Mouse (Mus musculus) liver, embryonic 16.5 days (tissue): ENCODE measurements around the gene Fcgr4. TPM values are rescaled to one million over a fixed set of nuclear protein-coding genes. Genes with fewer than 3 reads are reported as not detected.
"Not testable (repeated sequence)": the region's sequence is repeated elsewhere in the genome, so short reads cannot be mapped to it uniquely, and the experiment has no call there.

ENCODE experiments used
- ATAC-seq: fragments of 200-750 bp; cut with Nextera tagmentation; 2 replicates; pipeline ENCODE4 v1.8.0; 2017; ENCODE audit warnings: low read depth, mild to moderate bottlenecking, moderate number of reproducible peaks, moderate library complexity
- H3K27ac ChIP-seq: fragments of 300-500 bp; sonication (generic); 2 replicates; pipeline ENCODE4 v1.5.1; 2014; ENCODE audit warnings: mild to moderate bottlenecking, low read length
- H3K27me3 ChIP-seq: fragments of 300-500 bp; sonication (generic); 2 replicates; pipeline ENCODE4 v1.6.1; 2014; ENCODE audit warnings: low read depth, low read length, mixed read lengths; ENCODE audit not compliant: control insufficient read depth, insufficient read depth
- H3K36me3 ChIP-seq: fragments of 300-500 bp; sonication (generic); 2 replicates; pipeline ENCODE4 v1.6.1; 2014; ENCODE audit warnings: mild to moderate bottlenecking; ENCODE audit not compliant: control insufficient read depth, insufficient read depth
- H3K4me1 ChIP-seq: fragments of 300-500 bp; sonication (generic); 2 replicates; pipeline ENCODE4 v1.6.1; 2014; ENCODE audit warnings: low read depth, low read length, mixed read lengths; ENCODE audit not compliant: control insufficient read depth
- H3K4me2 ChIP-seq: fragments of 300-500 bp; sonication (generic); 2 replicates; pipeline ENCODE4 v1.6.1; 2014; ENCODE audit warnings: low read depth, low read length, mixed read lengths
- H3K4me3 ChIP-seq: fragments of 300-500 bp; sonication (generic); 2 replicates; pipeline ENCODE4 v1.5.1; 2014; ENCODE audit warnings: low read depth, mild to moderate bottlenecking, low read length
- H3K9ac ChIP-seq: fragments of 300-500 bp; sonication (generic); 2 replicates; pipeline ENCODE4 v1.6.1; 2014; ENCODE audit warnings: low read depth, low read length
- H3K9me3 ChIP-seq: fragments of 300-500 bp; sonication (generic); replicated peaks from 2 replicates; pipeline ENCODE4 v1.6.1; 2016; ENCODE audit warnings: low read length; ENCODE audit not compliant: control insufficient read depth
- WGBS: fragments of 180-500 bp; shearing (Covaris S2); extraction: QIAGEN DNeasy Blood & Tissue Kit; methylation state at CpG from one replicate; pipeline ENCODE4 v1.1.7; 2014; ENCODE audit not compliant: insufficient replicate concordance; 5-methylcytosine and 5-hydroxymethylcytosine counted together
- polyA plus RNA-seq: library from polyadenylated mRNA; unstranded; fragments of >200 nt; fragmentation: Nextera tagmentation; extraction: Ambion mirVana; gene quantifications from 2 replicates; pipeline ENCODE4 v1.2.1, GENCODE M21; 2015

Fcgr4 gene
- polyA plus RNA-seq, 1 experiment from 2014 or later = 4.3 TPM

GRCm38 (mm10) chr1:171049263-171049662 is 30.5 kb downstream of the Fcgr4 start:
- Histone ChIP-seq H3K27me3 (no peaks in the 10 kb centered on the region), H3K36me3 (no peaks in the 10 kb centered on the region), H3K9ac (no peak overlapping the region), H3K27ac (no peak overlapping the region), H3K4me3 (no peak overlapping the region), H3K9me3 (no peaks in the 10 kb centered on the region), H3K4me2 (no peak overlapping the region), H3K4me1 (no peaks in the 10 kb centered on the region; the same call in 1 of the 2 replicates)
- no peak for ATAC-seq
- WGBS = 57% methylated on average over 10 of the region's 10 CpGs

- Histone ChIP-seq H3K27ac (no peak overlapping the region), H3K9ac (no peak overlapping the region), H3K9me3 (no peaks in the 10 kb centered on the region), H3K4me3 (no peak overlapping the region), H3K27me3 (no peaks in the 10 kb centered on the region), H3K4me1 (no peaks in the 10 kb centered on the region), H3K4me2 (no peak overlapping the region), H3K36me3 (no peaks in the 10 kb centered on the region)
- no peak for ATAC-seq
- 38% methylated on average over 7 of the region's 7 CpGs for WGBS
These were observed 32.1 kb downstream of the Fcgr4 start for GRCm38 (mm10) chr1:171050774-171051173.

GRCm38 (mm10) chr1:171053305-171053704 is 34.6 kb downstream of the Fcgr4 start:
- Histone ChIP-seq H3K4me3 (no peak overlapping the region), H3K9ac (no peak overlapping the region), H3K27ac (no peak overlapping the region), H3K4me2 (no peak overlapping the region), H3K9me3 (no peaks in the 10 kb centered on the region), H3K27me3 (no peaks in the 10 kb centered on the region), H3K4me1 (no peaks in the 10 kb centered on the region), H3K36me3 (no peaks in the 10 kb centered on the region)
- WGBS = 68% methylated on average over 6 of the region's 6 CpGs
- no peak for ATAC-seq

GRCm38 (mm10) chr1:171057253-171057652 is 38.5 kb downstream of the Fcgr4 start:
- Histone ChIP-seq H3K4me1 (peaks cover 5% of the 10 kb centered on the region; the same call in 1 of the 2 replicates), H3K9me3 (no peaks in the 10 kb centered on the region), H3K27ac (no peak overlapping the region; the same call in 1 of the 2 replicates), H3K36me3 (no peaks in the 10 kb centered on the region), H3K9ac (no peak overlapping the region), H3K4me2 (no peak overlapping the region), H3K4me3 (no peak overlapping the region), H3K27me3 (no peaks in the 10 kb centered on the region)
- 68% methylated on average over 5 of the region's 5 CpGs for WGBS
- peak; percentile 59 for ATAC-seq

GRCm38 (mm10) chr1:171059203-171059602 is 40.5 kb downstream of the Fcgr4 start:
- H3K27ac ChIP-seq = no peak overlapping the region
- WGBS = 17% methylated on average over 2 of the region's 2 CpGs
- no peak for ATAC-seq

GRCm38 (mm10) chr1:171060392-171060791 is 41.7 kb downstream of the Fcgr4 start:
- ATAC-seq = no peak
- H3K27ac ChIP-seq = 0 out of 2 replicates have a peak overlapping the region, but pooled peaks have one; percentile 4
- H3K36me3 ChIP-seq = no peaks in the 10 kb centered on the region
- H3K4me3 ChIP-seq = no peak overlapping the region
- WGBS = 6% methylated on average over 10 of the region's 10 CpGs
- H3K4me2 ChIP-seq = no peak overlapping the region
- peaks cover 8% of the 10 kb centered on the region for H3K27me3 ChIP-seq
- peaks cover 12% of the 10 kb centered on the region for H3K4me1 ChIP-seq
- H3K9ac ChIP-seq = no peak overlapping the region
- no peaks in the 10 kb centered on the region for H3K9me3 ChIP-seq

More at GRCm38 (mm10) chr1:171059203-171059602, 40.5 kb downstream of the Fcgr4 start:
- Histone ChIP-seq H3K4me1 (peaks cover 8% of the 10 kb centered on the region), H3K27me3 (peaks cover 4% of the 10 kb centered on the region), H3K9ac (no peak overlapping the region), H3K4me3 (peak overlapping the region; percentile 27; the same call in 1 of the 2 replicates), H3K9me3 (no peaks in the 10 kb centered on the region), H3K36me3 (no peaks in the 10 kb centered on the region), H3K4me2 (no peak overlapping the region)

GRCm38 (mm10) chr1:171061566-171061965 is 42.8 kb downstream of the Fcgr4 start:
- Histone ChIP-seq H3K36me3 (no peaks in the 10 kb centered on the region), H3K27ac (no peak overlapping the region), H3K4me1 (peaks cover 12% of the 10 kb centered on the region), H3K9ac (no peak overlapping the region), H3K27me3 (peaks cover 11% of the 10 kb centered on the region), H3K9me3 (no peaks in the 10 kb centered on the region), H3K4me3 (no peak overlapping the region), H3K4me2 (no peak overlapping the region)
- WGBS = 64% methylated on average over 3 of the region's 3 CpGs
- no peak for ATAC-seq

- WGBS = 8% methylated on average over 36 of the region's 61 CpGs
- H3K36me3 ChIP-seq, H3K27ac ChIP-seq, H3K9me3 ChIP-seq, H3K9ac ChIP-seq: not testable (repeated sequence)
- ATAC-seq = peak; percentile 73
- peaks cover 15% of the 10 kb centered on the region for H3K27me3 ChIP-seq
- H3K4me3 ChIP-seq = peak overlapping the region; percentile 45
- H3K4me2 ChIP-seq = peak overlapping the region; percentile 59
- H3K4me1 ChIP-seq = peaks cover 12% of the 10 kb centered on the region
These were observed 45.1 kb downstream of the Fcgr4 start for GRCm38 (mm10) chr1:171063569-171064490.
